Mouse (Mus musculus): ENCODE measurements around the gene Tectb.

Tectb gene

DNA sequence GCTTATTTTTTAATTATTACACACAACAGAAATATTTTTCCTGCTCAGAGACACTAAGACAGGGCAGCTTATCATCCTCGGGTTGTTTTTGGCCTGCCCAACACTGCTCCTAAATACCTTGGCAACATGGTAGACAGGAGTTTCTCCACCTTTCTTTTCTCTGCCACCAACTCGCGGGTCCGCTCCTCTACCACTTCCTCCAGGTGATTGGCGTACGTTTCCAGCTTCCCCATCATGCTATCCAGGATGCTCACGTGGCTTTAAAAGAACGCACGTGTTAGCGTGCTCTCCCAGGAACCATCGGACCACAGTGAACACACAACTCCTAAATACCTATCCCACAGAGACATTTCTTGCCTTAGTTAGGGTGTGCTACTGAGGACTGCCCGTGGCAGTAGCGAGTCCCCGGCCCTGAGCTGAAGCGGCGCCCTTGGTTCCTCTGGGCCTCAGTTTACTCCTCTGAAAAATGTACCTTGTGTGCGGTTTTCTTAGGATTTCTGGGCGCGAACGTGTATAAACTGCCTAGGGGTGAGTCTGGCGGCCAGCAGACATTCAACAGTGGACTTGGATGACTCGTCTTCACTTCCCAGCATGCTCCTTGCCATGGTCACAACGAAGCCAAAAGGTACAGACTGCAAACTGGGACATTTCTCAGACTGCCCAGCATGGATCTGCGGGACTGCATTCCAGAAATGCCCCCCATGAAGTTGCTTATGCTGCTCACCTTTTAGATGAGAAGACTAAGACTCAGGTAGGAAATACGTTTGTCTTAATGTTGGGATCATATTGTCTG is 27.4 kb downstream of the Tectb start:
- DNase-seq (ENCODE audit: low spot score): no peak

DNA sequence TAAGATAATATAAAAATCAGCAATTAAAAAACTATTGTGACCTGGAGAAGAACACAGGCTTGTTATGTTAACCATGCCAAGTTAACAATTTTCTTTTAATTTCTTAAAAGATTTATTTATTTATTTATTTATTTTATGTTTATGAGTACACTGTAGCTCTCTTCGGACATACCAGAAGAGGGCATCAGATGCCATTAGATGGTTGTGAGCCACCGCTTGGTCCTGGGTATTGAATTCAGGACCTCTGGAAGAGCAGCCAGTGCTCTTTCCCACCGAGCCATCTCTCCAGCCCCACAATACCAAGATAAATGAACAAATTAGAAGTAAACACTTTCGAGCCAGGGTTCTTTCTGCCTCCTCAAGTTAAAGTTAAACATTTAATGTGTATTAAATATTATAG is 28.1 kb downstream of the Tectb start:
- no peak for DNase-seq (ENCODE audit: low spot score)

DNA sequence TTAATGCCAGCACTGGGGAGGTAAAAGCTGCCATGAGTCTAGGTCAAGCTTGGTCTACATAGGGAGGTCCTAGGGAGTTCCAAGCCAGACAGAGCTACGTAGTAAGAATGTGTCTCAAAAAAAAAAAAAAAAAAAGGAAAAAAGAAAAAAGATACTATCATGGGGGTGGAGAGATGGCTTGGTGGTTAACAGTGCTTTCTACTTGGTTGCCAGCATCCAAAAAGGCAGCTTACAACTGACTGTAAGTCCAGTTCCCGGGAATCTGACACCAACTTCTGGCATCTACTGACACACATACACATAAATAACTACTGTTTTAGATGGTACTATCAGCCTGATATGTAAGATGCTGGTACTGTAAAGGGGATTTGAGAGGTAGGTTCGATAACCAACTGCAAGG is 28.6 kb downstream of the Tectb start:
- no peak for DNase-seq (ENCODE audit: low spot score)

DNA sequence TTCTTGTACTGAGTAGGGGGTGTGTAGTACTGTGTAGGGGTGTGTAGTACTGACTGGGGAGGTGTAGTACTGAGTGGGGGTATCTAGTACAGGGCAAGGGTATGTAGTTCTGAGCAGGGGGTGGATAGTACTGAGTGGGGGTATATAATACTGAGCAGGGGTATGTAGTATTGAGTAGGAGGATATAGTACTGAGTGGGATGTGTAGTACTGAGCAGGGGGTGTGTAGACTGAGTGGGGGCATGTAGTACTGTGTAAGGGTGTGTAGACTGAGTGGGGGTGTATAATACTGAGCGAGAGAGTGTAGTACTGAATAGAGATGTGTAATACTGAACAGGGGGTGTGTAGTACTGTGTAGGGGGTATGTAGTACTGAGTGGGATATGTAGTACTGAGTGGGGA is 31.2 kb downstream of the Tectb start:
- no peak for DNase-seq (ENCODE audit: low spot score)

DNA sequence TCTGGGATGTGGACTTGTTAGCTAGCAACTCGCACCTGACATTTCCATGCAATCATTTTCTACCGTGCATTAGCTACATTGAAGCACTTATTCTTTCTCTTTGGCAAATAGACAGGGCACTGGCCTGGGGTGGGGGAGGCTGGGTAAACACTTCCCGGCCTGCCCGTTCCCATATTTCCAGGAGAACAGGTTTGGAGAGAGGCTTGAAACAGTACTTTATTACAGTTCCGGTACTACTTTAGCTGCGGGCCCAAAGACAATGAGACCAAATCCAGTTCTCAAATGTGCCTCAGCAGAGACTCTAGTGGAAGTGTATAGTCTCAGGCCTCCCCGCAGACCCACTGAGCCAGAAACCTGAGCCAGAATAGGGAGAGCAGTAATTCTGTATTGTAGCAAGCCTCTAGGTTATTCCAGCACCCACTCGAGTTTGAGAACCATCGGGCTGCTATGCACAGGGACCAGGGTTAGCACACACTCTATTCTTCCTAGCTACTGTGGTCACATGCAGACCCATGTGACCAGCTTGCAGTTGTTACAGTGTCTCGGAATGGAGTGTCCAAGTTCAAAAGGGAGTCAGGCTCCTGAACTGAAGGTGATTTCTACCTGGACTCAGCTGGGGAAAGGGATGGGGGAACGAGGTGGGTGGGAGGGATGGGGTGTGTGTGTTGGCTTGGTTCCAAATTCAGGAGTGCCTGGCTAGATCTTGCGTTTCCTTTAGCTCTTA is 33.2 kb downstream of the Tectb start:
- DNase-seq (ENCODE audit: low spot score): no peak

DNA sequence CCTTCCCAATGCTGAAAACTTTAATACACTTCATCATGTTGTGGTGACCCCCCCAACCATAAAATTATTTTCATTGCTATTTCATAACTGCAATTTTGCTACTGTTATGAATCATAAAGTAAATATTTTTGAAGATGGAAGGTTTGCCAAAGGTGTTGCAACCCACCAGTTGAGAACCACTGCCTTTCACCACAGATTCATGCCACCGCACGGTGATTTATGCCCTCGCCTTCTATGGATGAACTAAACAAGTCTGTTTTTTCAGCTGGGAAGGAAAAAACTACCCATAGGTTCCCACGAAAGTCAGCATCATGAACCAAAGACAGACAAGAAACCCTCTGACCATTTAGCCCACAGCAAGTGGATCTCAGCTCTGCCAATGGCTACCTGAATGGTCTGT is 36.3 kb downstream of the Tectb start:
- no peak for DNase-seq (ENCODE audit: low spot score)

DNA sequence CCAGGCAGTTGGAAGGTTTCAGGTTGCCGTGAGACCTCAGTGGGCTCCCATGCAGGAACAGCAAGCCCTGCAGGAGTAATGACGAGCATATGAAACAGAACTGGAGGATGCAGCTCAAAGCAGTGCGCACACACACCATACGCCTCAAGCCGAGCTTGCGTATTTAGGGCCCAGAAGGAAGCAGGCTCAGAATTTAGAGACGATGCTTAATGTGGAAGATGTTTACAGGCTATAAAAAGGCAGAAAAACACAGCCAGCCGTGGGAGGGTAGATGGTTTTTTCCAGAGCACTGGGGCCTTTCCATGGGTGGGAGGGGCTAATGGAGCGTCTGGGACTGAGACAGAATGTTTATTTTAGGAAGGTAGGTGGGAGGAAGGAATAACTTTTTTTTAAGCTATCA is 36.8 kb downstream of the Tectb start:
- DNase-seq (ENCODE audit: low spot score): no peak

DNA sequence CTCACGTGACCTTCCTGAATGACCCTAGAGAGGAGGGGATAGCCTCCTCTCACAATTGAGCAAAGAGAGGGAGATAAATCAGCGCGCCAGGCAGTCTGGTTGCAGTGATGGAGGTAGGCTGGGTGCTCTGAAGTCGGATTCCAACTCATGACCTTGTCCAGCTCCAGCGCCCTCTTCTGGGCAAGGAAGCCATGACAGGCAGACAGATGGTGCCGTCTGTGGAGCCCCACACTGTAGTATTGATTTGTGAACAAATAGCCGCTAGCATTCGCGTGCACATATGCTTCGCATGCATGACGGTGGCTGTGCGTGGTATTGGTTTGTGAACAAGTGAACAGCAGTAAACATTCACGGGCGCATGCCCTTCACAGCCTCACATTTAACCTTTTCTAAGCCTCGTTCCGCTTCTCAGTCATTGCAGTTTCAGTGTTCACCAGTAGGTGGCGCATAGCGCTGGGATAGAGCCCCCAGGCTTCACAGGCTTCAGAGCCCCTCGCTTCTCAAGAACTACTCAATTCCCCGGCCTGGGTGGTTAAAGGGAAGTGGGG is 37.7 kb downstream of the Tectb start:
- DNase-seq (ENCODE audit: low spot score): peak; percentile 80

DNA sequence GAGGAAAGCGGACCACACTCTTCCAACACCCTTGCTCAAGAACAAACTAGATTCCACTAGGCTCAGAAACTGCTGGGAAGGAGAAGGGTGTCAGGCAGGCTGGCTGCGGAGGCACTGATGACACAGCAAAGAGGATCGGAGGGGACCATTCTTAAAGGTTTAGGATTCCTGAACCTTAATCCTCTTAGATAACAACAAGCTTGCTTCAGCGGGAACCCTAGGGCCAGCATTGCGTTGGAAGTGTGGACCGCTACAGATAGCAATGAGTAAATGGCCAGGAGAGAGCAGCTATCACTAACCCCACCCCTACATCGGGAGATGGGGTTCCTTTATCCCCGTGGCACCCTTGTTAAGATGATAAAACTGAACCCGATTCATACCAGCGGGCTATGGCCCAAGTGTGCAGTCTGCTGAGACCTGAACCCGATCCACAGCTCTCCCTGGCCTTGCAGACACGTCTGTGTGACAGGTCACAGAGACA is 38.2 kb downstream of the Tectb start:
- no peak for DNase-seq (ENCODE audit: low spot score)

DNA sequence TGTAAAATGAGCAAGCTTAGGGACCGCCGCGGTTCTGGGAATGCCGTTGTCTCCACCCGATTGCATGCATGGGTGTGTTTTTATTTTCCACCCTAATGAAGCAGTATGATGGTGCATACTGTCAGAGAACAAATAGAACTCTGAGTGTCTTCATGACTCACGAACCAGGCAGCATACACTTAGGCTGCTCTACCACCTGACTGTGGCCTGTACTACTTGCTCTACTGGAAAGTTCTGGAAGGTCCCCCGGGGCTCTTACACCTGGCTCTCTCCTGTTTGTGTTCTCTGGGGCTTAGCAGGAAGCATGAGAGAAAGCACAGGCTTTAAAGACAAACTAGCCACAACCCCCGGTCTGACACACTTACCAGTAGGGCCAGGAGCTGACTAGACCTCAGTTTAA is 38.8 kb downstream of the Tectb start:
- DNase-seq (ENCODE audit: low spot score): no peak

DNA sequence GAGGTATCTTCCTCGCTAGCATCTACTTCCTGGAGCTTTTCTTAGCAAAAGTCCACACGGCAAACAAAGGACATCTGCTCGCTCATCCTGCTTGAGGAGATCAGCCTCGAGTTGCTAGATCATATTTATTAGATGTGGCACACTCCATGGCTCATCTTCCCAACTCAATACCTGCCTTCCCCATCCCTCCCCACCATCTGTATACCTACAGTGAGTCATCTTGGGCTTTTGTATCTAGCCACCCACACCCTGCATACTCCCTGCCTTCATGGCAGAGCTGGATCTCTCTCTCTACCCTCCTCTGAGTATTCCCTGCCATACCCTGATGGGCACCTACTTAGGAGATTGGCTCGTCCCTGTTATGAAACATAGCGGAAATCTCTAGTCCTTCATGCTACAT is 40.7 kb downstream of the Tectb start:
- DNase-seq (ENCODE audit: low spot score): no peak

DNA sequence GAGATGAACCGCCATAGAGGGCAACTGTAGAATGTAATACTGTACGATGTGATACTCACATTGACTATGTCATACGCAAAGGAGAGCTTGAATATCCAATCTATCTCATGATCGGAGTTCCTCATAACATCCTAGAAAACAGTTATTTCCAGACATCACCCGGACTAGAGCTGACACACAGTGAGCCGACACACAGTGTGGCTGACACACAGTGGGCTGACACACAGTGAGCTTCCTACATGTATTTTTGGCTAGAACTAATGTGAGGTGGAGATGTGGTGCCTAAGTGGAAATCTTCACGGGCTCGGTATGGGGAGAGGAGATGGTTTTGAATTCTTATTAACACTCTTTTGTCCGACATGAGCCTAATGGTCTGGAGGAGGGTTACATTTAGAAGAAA is 41.7 kb downstream of the Tectb start:
- DNase-seq (ENCODE audit: low spot score): no peak

DNA sequence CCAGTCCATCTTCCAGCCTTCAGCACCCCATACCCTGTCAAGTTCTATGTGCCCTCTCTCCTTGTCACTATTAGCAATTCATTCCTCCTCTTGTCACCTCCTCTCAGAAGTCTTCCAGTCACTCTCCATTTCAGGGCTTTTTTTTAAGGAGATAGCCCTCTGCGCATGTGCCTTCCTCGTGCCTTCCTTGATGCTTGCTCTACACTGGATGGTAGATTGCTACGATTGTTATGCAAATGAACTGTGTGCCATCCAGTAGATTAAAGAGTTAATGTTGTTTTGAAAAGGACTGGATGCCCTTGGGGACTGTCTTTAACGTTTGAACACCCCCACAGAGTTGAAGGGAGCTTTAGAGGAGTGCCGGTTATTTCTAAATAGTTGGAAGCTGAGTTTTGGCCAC is 46.1 kb downstream of the Tectb start:
- DNase-seq (ENCODE audit: low spot score): no peak

DNA sequence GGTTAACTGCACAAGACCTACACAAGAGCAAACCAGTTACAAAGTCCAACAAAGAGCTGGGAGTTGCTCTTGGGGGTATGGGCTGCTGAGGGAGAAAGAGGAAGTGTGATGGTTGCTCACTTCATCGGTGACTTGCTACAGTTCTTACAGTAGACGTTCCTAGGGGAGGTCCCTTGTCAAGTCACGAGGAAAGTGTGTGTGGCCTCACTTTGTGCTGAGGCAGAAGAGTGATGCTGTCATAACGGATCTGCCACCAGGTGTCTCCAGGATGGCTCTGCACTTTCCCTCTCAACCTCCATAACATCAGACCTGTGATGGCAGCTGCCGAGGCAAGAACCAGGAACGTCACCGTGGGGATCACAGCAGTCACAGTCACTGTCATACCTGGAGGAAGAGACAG is 46.6 kb downstream of the Tectb start:
- no peak for DNase-seq (ENCODE audit: low spot score)

DNA sequence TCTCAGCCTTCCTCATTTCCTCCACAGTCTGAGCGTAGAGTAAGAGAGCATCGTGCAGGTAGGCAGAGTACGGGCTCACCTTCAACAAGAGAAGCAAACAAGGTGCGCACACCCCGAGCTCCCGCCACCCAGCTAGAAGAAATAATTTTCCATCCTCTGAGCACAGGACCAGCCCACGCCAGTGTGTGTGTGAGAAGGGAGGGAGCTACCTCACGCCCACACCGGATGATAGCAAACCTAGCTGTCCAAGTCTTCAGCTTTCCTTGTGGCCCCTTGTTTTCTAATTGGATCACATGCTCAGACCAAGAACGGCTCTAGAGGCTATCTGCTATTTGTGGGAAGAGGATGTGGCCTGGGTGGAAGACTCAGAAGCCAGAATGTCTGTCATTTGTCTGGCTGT is 50.5 kb downstream of the Tectb start:
- no peak for DNase-seq (ENCODE audit: low spot score)

DNA sequence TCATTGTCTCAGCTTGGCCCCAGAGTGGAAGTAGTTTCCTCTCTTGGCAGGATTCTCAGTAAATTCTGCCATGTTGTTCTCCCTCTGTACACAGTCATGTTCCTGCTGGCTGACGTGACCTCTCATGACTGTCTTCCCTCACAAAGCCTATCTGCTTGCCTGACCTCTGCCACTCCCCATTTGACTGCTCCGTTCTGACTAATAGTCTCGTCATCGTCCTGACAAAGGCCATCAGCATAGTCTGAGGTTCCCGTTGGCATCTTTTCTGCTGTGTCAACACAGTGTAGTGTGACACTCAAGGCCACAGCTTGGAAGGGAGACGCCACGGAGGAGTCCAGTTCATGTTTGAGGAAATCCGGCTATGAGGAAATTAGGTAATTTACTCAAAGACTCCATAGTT is 51.6 kb downstream of the Tectb start:
- no peak for DNase-seq (ENCODE audit: low spot score)

DNA sequence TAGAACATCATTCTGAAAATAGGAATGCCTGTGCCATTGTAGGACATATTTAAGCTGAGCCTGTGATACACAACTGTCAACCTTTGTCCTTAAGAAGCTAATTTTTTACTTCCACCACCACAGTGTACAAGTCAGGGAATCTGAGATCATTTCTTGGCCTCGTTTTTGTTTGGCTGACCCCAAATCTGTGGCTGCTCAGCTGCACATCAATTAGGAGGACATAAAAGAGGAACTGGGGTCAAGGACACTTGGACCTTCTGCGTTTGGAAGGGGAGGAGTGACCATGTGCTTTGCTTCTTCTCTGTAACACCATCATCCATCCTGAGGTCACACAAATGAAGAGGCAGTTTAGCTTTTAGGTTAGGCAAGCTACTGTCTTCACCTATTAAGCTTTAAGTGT is 55.5 kb downstream of the Tectb start:
- no peak for DNase-seq (ENCODE audit: low spot score)

DNA sequence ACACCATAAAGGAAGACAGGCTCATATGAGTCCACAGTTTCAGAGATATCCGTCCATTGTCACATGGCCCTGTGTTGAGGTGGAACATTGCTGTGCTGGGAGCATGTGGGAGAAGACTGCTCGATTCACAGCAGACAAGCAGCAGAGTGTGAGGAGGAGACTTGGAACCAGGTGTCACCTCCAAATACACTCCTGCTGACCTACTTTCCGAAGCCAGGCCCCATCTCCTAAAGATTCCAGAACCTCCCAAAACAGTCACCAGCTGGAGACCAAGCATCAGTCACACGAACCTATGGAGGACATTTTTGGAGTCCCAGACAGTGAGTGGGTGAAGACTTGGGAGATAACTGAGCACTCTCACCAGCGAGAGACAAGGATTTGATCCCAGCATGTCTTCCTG is 56.0 kb downstream of the Tectb start:
- DNase-seq (ENCODE audit: low spot score): no peak

DNA sequence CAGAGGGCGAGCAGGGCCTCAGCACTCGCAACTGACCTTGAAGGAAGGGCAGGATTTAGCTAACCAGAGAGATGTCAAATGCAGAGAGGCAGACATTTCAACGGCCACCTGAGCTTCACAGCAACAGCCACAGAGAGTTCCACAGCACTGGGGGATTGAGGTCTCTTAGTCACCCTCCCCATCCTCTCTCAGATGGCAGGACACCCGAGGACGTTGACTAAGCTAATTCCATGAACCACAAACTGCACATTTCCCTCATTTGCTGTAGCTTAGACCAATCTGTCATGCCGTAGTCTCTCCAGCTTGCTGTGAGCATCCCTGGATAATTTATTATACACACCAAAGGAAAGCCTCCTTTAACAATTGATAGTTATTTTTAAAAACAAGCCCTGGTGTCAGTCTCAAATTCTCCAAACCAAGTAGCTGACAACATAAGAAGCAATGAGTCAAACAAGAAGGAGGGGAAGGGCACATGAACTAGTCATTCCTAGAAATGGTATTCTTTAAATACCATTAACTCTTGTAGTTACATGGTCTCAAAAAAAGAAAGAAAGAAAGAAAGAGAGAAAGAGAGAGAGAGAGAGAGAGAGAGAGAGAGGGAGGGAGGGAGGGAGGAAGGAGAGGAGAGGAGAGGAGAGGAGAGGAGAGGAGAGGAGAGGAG is 59.4 kb downstream of the Tectb start:
- no peak for DNase-seq (ENCODE audit: low spot score)

DNA sequence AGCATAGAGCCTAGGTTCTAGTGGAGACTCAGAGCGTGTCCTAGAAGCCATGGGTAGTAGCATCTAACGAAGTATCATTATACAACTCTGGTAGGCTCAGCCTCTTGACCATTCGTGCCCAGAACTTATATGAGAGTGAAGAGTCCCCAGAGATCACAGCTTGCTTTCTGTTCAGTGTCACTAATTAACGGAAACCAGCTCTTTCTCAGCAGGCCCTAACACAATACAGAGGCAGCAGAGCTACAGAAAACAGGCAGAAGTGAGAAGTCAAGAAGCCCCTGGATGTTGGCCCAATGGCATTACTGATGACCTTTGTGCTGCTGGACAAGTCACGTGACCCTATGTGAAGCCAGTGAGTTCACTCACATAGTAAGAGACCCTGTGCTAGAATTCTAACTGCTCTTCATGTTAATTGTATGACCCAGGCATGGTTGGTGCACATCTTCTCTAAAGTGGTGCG is 60.7 kb downstream of the Tectb start, which contains the start of gene Gucy2g:
Gene Gucy2g, minus strand, starts transcription at position 51 of the 460 bp plus-strand sequence.
- DNase-seq (ENCODE audit: low spot score): no peak

DNA sequence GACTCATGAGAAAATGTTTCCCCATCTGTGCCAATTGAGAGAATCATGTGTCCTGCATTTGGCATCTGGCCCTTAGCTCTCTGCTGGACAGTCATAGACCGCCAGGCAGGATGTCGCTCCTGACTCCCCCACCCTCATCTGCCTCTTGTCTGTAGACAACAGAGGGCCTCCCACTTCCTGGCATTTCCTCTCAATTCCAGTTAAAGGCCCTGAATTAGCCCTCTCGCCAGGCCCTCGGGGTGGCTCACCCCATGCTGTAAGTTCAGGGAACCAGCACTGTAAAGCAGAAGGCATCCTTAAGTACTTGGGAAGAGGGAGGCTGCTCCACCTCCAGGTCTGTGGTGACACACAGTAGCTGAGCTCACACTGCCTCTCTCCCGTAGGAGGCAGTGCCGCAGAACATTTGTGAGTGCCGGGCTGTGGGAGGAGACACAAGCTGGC is 64.3 kb downstream of the Tectb start:
- DNase-seq (ENCODE audit: low spot score): peak; percentile 29
